Mouse (Mus musculus): ENCODE measurements around the gene 1110051M20Rik. TPM values are rescaled to one million over a fixed set of nuclear protein-coding genes. Genes with fewer than 3 reads are reported as not detected.
A peak's percentile ranks its signal among the peaks of the same experiment; 100 is the strongest.

Gene 1110051M20Rik
- polyA plus RNA-seq, 1 experiment from 2014 or later, result 105 TPM

DNA sequence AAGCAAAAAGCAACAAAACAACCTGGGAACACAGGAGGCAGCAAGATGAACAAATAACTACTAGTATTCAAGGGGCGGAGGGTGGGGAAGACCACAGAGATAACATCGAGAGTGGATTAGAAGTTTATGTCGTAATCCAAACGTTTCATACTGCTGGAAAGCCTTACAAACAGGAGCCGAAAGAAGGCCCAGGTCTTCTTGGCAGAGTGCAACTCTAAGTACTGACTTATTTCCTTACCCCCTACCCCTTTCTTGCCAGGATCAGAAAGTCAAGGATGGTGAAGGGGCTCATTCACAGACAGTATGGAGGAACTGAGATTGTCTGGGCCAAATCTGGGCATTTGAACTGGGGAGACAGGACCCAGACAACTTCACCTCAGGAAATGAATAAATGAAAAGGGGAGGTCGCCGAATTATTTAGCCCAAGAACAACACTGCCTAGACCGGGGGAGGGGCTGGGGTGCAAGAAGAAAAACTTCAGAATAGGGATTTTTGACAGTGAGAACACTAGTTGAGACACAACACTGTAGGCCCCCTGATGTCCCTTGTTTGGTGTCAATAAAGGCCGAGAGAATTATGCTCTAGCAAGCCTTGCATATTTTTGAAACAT is 12.1 kb upstream of the 1110051M20Rik start:
- WGBS, result 46% methylated on average over 9 of the region's 9 CpGs
- 0 out of 2 replicates have a peak overlapping the region, but pooled peaks have one; percentile 83 for H3K9ac ChIP-seq
- 0 out of 2 replicates have a peak, but pooled peaks have one; percentile 3 for ATAC-seq (ENCODE audit: low FRiP score)
- no peak overlapping the region for H3K27ac ChIP-seq
- peak overlapping the region; percentile 74 for H3K4me3 ChIP-seq
- no peaks in the 10 kb centered on the region for H3K9me3 ChIP-seq (replicated peaks)
- H3K4me2 ChIP-seq (replicated peaks), result peak overlapping the region; percentile 96
- H3K4me1 ChIP-seq, result peaks cover 26% of the 10 kb centered on the region
- H3K36me3 ChIP-seq, result no peaks in the 10 kb centered on the region
- no peaks in the 10 kb centered on the region for H3K27me3 ChIP-seq

DNA sequence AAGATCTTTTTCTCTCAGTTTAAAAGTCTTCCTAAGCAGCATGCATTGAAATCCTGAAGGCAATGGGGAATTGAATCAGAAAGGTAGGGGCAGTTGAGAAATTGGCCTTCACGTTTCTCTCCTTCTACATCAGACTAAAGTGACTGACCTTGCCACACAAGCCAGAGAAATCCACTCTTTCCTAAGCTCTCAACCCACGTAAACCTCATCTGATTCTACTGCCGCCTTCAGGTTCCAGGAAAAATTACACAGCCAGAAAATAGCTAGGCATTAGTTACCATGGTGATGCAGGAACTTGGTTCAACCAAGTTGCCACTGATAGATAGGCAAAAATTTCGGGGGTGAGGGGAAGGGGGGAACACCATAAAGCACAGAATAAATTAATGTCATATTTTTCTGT is 11.3 kb upstream of the 1110051M20Rik start:
- no peaks in the 10 kb centered on the region for H3K27me3 ChIP-seq
- H3K9me3 ChIP-seq (replicated peaks), result no peaks in the 10 kb centered on the region
- peaks cover 20% of the 10 kb centered on the region; the same call in 1 of the 2 replicates for H3K4me1 ChIP-seq
- 3% methylated on average over 4 of the region's 4 CpGs for WGBS
- no peak overlapping the region for H3K9ac ChIP-seq
- no peaks in the 10 kb centered on the region for H3K36me3 ChIP-seq
- no peak overlapping the region for H3K27ac ChIP-seq
- no peak overlapping the region for H3K4me3 ChIP-seq
- no peak overlapping the region for H3K4me2 ChIP-seq (replicated peaks)
- ATAC-seq (ENCODE audit: low FRiP score), result no peak

DNA sequence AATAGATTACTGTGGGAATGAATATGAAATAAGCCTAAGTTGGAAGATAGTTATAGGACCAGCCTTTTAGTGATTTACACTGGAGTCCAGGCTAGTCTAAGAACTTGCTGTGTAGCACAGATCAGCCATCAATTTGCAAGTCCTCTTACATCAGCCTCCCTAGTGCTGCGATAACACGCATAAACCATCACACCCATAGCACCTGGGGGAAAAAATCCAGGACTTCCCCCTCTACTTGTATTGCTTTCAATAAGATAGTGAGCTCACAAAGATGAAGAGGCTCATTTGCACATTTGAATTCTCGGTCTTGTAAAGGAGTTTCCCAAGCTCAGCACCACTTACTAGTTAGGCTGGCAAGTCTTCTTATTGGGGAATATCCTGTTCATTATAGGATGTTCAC is 9.9 kb upstream of the 1110051M20Rik start:
- WGBS, result 94% methylated on average over 3 of the region's 3 CpGs
- no peak overlapping the region for H3K4me3 ChIP-seq

DNA sequence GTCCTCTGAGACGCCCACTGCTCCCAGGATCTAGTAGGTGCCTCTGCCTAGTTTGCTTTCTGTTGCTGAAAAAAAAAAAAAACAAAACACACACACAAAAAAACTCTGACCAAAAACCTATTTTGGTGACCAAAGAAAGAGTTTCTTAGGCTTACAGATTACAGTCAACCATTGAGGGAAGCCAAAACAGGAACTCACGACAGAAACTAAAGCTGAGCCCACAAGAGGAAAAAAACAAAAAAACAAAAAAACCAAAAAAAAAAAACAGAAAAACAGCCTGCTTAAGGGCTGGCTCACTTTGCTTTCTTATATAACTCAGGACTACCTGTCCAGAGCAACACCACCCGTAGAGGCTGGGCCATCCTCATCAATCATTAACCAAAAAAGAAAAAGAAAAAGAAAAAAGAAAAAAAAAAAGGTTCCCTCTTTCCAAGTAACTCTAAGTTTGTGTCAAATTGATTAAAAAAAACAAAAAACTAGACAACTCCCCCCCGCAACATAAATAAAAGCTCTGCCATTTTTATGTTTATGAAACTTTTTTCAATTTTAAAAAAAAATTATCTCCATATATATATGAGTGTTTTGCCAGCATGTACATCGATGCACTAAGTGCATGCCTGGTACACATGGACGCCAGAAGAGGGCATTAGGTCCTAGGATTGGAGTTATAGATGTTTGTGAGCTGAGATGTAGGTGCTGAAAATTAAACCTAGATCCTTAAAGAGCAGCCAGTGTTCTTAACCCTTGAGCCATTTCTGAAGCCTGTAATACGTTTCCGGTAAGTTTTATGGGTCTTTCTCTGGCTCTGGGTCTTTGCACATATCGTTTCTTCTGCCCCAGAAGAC is 8.9 kb upstream of the 1110051M20Rik start:
- WGBS, result 81% methylated on average over 9 of the region's 9 CpGs
- Histone ChIP-seq H3K27ac (no peak overlapping the region), H3K4me3 (no peak overlapping the region), H3K36me3 (no peaks in the 10 kb centered on the region), H3K4me1 (peaks cover 6% of the 10 kb centered on the region; the same call in 1 of the 2 replicates), H3K9me3 (replicated peaks) (no peaks in the 10 kb centered on the region), H3K9ac (no peak overlapping the region), H3K4me2 (replicated peaks) (no peak overlapping the region), H3K27me3 (no peaks in the 10 kb centered on the region)
- no peak for ATAC-seq (ENCODE audit: low FRiP score)

More for the DNA sequence above, 9.9 kb upstream of the 1110051M20Rik start:
- no peak for ATAC-seq (ENCODE audit: low FRiP score)
- no peak overlapping the region for H3K27ac ChIP-seq
- peaks cover 15% of the 10 kb centered on the region; the same call in 1 of the 2 replicates for H3K4me1 ChIP-seq
- H3K9ac ChIP-seq, result no peak overlapping the region
- H3K27me3 ChIP-seq, result no peaks in the 10 kb centered on the region
- no peaks in the 10 kb centered on the region for H3K9me3 ChIP-seq (replicated peaks)
- no peak overlapping the region for H3K4me2 ChIP-seq (replicated peaks)
- H3K36me3 ChIP-seq, result no peaks in the 10 kb centered on the region

DNA sequence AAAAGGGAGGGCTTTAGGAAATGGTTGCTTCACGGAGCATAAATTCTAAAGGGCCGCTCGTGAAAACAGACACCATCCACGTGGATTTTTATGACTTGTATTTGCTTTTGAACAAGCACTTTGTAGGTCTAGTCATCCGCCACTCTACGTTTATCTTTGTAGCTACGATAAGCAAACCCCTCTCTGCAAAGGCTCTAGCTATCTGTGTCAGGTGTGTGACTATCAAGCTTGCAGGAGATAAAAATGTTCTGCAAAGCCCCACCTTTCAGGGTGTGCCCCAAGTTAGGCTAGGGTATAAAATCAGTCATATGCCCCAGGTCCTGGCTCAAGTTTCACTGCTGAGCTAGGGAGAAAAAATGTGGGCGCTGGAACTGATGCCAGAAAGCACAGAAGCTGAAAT is 8.2 kb upstream of the 1110051M20Rik start:
- WGBS, result 69% methylated on average over 8 of the region's 8 CpGs

DNA sequence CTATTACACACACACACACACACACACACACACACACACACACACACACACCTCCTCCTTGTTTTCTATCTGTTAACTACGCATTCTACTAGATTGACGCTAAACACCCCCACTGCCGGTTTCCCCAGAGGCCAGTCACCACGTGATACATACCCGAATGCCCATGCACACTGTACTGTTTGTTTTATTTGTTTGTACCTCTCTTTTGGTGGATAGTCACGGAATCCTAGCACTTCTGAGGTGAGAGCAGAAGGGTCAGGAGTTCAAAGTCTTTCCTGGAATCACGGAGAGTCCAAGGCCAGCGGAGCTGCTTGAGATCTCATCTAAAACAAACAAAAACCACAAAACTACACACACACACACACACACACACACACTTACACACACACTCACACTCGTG is 5.8 kb upstream of the 1110051M20Rik start:
- H3K27me3 ChIP-seq, result no peaks in the 10 kb centered on the region
- no peak for ATAC-seq (ENCODE audit: low FRiP score)
- H3K9ac ChIP-seq, result no peak overlapping the region
- H3K36me3 ChIP-seq, result no peaks in the 10 kb centered on the region
- H3K4me1 ChIP-seq, result 0 out of 2 replicates have a peak, but pooled peaks cover 2% of the 10 kb centered on the region
- H3K27ac ChIP-seq, result no peak overlapping the region
- no peak overlapping the region for H3K4me2 ChIP-seq (replicated peaks)
- 68% methylated on average over 9 of the region's 9 CpGs for WGBS
- no peaks in the 10 kb centered on the region for H3K9me3 ChIP-seq (replicated peaks)
- H3K4me3 ChIP-seq, result no peak overlapping the region

More for the DNA sequence above, 8.2 kb upstream of the 1110051M20Rik start:
- Histone ChIP-seq H3K9me3 (replicated peaks) (no peaks in the 10 kb centered on the region), H3K9ac (no peak overlapping the region), H3K36me3 (no peaks in the 10 kb centered on the region), H3K4me2 (replicated peaks) (no peak overlapping the region), H3K4me3 (no peak overlapping the region), H3K27ac (no peak overlapping the region), H3K4me1 (peaks cover 4% of the 10 kb centered on the region; the same call in 1 of the 2 replicates), H3K27me3 (no peaks in the 10 kb centered on the region)
- ATAC-seq (ENCODE audit: low FRiP score), result no peak

DNA sequence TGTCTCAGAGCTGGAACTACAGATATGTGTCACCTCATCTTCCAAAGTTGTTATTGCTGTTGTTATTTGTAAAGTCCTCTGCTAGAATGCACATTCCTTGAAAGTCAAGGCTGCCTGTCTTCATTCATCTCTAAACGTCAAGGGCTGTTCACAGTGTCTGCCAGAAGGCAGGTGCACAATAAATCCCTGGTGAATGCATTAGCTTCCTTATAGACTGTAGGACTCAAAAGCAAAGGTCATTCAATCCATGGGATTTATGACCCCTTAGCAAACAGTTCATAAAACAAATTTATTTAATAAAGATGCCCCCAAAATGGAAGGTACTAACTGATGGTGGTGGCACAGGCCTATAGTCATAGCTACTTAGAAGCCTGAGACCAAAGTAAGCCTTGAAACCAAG is 5.2 kb upstream of the 1110051M20Rik start:
- ATAC-seq (ENCODE audit: low FRiP score), result no peak
- Histone ChIP-seq H3K27me3 (no peaks in the 10 kb centered on the region), H3K4me2 (replicated peaks) (no peak overlapping the region), H3K9me3 (replicated peaks) (no peaks in the 10 kb centered on the region), H3K9ac (no peak overlapping the region), H3K4me3 (no peak overlapping the region), H3K27ac (no peak overlapping the region), H3K36me3 (no peaks in the 10 kb centered on the region), H3K4me1 (0 out of 2 replicates have a peak, but pooled peaks cover 2% of the 10 kb centered on the region)
- 66% methylated on average over 1 of the region's 1 CpGs for WGBS

DNA sequence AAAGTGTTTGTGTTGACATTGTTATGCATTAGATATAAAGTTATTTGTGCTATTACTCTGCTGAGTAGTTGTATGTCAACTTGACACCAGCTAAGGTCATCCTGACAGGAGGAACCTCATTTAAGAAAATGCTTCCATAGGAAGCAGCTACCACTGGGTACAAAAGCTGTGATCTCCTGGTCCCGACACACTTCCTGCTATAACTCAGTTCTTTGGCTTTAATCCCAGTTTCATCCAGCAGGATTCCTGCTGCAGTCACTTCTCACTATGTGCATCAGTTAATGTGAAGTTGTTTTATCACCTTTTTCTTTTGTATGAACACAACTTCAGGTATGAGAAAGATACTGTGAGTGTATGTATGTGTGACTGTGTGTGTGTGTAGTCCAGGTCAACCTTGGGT is 2.3 kb downstream of the 1110051M20Rik start:
- Histone ChIP-seq H3K27me3 (no peaks in the 10 kb centered on the region), H3K9me3 (replicated peaks) (no peaks in the 10 kb centered on the region), H3K4me2 (replicated peaks) (no peak overlapping the region), H3K4me1 (peaks cover 6% of the 10 kb centered on the region; the same call in 1 of the 2 replicates), H3K36me3 (0 out of 2 replicates have a peak, but pooled peaks cover 3% of the 10 kb centered on the region), H3K27ac (no peak overlapping the region), H3K9ac (no peak overlapping the region), H3K4me3 (no peak overlapping the region)
- no peak for ATAC-seq (ENCODE audit: low FRiP score)
- 75% methylated on average over 1 of the region's 1 CpGs for WGBS

DNA sequence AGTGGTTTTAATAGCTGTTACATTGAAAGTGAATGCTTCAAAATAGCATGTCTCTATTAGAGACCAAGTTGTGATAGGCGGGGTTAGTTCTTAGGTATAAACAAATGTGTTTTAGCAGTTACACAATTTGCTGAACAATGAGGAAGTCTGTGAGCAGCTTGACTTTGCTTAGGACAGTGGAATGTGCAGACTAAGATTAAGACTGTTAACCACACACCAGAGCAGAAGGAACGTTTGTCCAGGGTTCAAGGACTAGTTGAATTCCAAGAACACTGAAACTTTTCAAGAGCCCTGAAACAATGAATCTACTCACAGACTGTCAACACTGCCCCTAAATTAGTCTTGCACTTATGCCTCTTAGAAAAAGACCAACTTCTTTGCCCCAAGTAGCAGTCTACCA is 2.8 kb downstream of the 1110051M20Rik start:
- no peak overlapping the region for H3K4me3 ChIP-seq
- 71% methylated on average over 2 of the region's 2 CpGs for WGBS
- H3K27me3 ChIP-seq, result no peaks in the 10 kb centered on the region
- no peaks in the 10 kb centered on the region for H3K9me3 ChIP-seq (replicated peaks)
- no peak overlapping the region for H3K27ac ChIP-seq
- no peak overlapping the region for H3K4me2 ChIP-seq (replicated peaks)
- no peak for ATAC-seq (ENCODE audit: low FRiP score)
- H3K36me3 ChIP-seq, result 0 out of 2 replicates have a peak, but pooled peaks cover 3% of the 10 kb centered on the region
- peaks cover 6% of the 10 kb centered on the region; the same call in 1 of the 2 replicates for H3K4me1 ChIP-seq
- no peak overlapping the region for H3K9ac ChIP-seq

DNA sequence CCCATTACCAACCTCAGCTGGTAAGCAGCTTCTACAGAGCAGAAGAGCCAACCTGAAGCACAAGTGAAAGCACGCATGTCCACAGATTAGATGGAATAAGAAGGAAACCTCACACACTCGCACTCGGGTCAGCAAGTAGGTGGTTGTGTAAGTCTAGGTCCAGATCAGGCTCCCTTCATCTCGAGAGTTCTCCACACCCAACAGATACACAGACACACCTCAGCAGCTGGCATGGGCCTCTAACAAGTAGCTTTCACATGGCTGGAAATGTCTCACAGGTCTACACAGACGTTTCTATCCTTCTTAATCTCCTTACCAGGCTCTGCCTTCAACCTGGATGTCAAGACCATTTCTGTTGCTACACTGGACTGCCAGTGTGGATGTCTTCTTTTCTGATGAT is 3.8 kb downstream of the 1110051M20Rik start:
- Histone ChIP-seq H3K9ac (no peak overlapping the region), H3K9me3 (replicated peaks) (no peaks in the 10 kb centered on the region), H3K4me3 (no peak overlapping the region), H3K4me1 (peaks cover 6% of the 10 kb centered on the region; the same call in 1 of the 2 replicates), H3K36me3 (0 out of 2 replicates have a peak, but pooled peaks cover 3% of the 10 kb centered on the region), H3K27ac (no peak overlapping the region), H3K27me3 (no peaks in the 10 kb centered on the region), H3K4me2 (replicated peaks) (no peak overlapping the region)
- WGBS, result 86% methylated on average over 5 of the region's 5 CpGs
- ATAC-seq (ENCODE audit: low FRiP score), result no peak

DNA sequence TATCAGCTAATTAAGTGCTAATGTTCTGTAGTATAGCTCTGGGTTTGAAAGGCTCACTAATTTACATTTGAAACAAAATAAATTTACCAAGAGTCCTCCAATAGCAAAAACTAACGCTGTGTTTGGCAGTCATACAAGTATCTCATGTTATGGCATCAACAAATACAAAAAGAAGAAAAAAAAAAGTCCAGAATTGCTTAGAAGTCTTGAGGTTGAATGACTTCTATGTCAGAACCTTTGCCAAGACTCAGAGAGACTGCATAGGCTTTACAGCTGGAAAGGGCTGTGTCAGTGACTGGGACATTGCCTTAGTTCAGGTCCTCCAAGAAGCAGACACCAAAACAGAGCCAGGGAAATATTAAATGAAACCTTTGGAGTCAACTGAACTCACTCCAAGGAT is 4.6 kb downstream of the 1110051M20Rik start:
- Histone ChIP-seq H3K4me1 (peaks cover 6% of the 10 kb centered on the region; the same call in 1 of the 2 replicates), H3K9me3 (replicated peaks) (no peaks in the 10 kb centered on the region), H3K4me3 (no peak overlapping the region), H3K4me2 (replicated peaks) (no peak overlapping the region), H3K27me3 (no peaks in the 10 kb centered on the region), H3K36me3 (0 out of 2 replicates have a peak, but pooled peaks cover 3% of the 10 kb centered on the region), H3K27ac (no peak overlapping the region), H3K9ac (no peak overlapping the region)
- no peak for ATAC-seq (ENCODE audit: low FRiP score)
- 79% methylated on average over 1 of the region's 1 CpGs for WGBS

DNA sequence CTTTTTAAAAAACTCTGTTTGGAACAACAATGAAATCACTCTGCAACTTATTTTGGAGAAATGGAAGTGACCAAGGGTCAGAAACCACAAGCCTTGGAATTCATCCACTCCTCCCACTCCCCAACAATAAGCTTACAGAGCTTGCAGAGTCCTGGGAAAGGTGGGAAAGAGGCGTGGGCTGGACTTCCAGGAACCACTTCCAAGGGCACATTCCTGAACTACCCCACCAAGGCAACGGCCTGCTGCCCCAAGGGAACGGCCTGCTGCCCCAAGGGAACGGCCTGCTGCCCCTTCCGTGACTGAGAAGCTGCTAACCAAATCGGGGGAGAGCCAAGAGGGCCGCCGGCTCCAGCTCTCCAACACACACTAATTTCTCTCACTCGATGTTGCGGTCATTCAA is 5.2 kb downstream of the 1110051M20Rik start:
- H3K9me3 ChIP-seq (replicated peaks), result no peaks in the 10 kb centered on the region
- ATAC-seq (ENCODE audit: low FRiP score), result no peak
- 0 out of 2 replicates have a peak, but pooled peaks cover 3% of the 10 kb centered on the region for H3K36me3 ChIP-seq
- no peak overlapping the region for H3K9ac ChIP-seq
- no peak overlapping the region for H3K27ac ChIP-seq
- no peak overlapping the region for H3K4me2 ChIP-seq (replicated peaks)
- WGBS, result 83% methylated on average over 10 of the region's 10 CpGs
- no peaks in the 10 kb centered on the region for H3K27me3 ChIP-seq
- no peak overlapping the region for H3K4me3 ChIP-seq
- peaks cover 6% of the 10 kb centered on the region; the same call in 1 of the 2 replicates for H3K4me1 ChIP-seq

Measured in hindbrain, embryonic 12.5 days (tissue).